Mouse (Mus musculus) small intestine, adult 2 months (tissue): Measurements from ENCODE around the gene Il18r1. TPM values are rescaled to one million over a fixed set of nuclear protein-coding genes. Genes with fewer than 3 reads are reported as not detected.

Source experiments
- H3K27ac ChIP-seq: fragments of 200-500 bp; 2 replicates; pipeline ENCODE4 v1.5.1; 2012; ENCODE audit warnings: low read depth, low read length, control low read depth, inconsistent platforms; ENCODE audit not compliant: insufficient read depth
- H3K27me3 ChIP-seq: fragments of 200-500 bp; 2 replicates; pipeline ENCODE4 v1.6.1; 2012; ENCODE audit warnings: mild to moderate bottlenecking, moderate library complexity, low read length, inconsistent platforms; ENCODE audit not compliant: control insufficient read depth, insufficient read depth
- H3K36me3 ChIP-seq: fragments of 200-500 bp; 2 replicates; pipeline ENCODE4 v1.6.1; 2012; ENCODE audit warnings: mild to moderate bottlenecking, low read length, control low read depth, inconsistent platforms; ENCODE audit not compliant: control insufficient read depth, insufficient read depth
- H3K4me1 ChIP-seq: fragments of 200-500 bp; 2 replicates; pipeline ENCODE4 v1.6.1; 2012; ENCODE audit warnings: low read length, inconsistent platforms, mixed read lengths; ENCODE audit not compliant: control insufficient read depth, insufficient read depth, insufficient read length
- H3K4me3 ChIP-seq: fragments of 200-500 bp; 2 replicates; pipeline ENCODE4 v1.5.1; 2012; ENCODE audit warnings: low read depth, mild to moderate bottlenecking, control low read depth, inconsistent platforms, low read length, moderate library complexity
- CTCF ChIP-seq: fragments of 200-500 bp; IDR thresholded peaks from 2 replicates; pipeline ENCODE4 v1.5.1; 2012; ENCODE audit warnings: low read depth, mild to moderate bottlenecking, control low read depth, inconsistent platforms, low read length, moderate library complexity, mixed read lengths; ENCODE audit not compliant: insufficient replicate concordance, insufficient read length; ENCODE audit errors: extremely low read depth
- POLR2A ChIP-seq: fragments of 200-500 bp; IDR thresholded peaks from 2 replicates; pipeline ENCODE4 v1.6.1; 2012; ENCODE audit warnings: low read depth, mild to moderate bottlenecking, control low read depth, inconsistent platforms, low read length, moderate library complexity
- WGBS: fragments of 180-500 bp; shearing (Covaris S2); methylation state at CpG from one replicate; pipeline ENCODE4 v1.1.7; 2018; 5-methylcytosine and 5-hydroxymethylcytosine counted together
- polyA plus RNA-seq: library from polyadenylated mRNA; depleted of rRNA; stranded (reverse); fragments of >200 nt; gene quantifications from 2 replicates; pipeline ENCODE4 v1.2.3, GENCODE M21; 2012

Il18r1 gene
- polyA plus RNA-seq, 1 experiment: 0.27 TPM

GRCm38 (mm10) chr1:40479505-40479923 is 14.2 kb downstream of the Il18r1 start:
- H3K4me3 ChIP-seq: no peak overlapping the region
- TF ChIP-seq POLR2A: no peak
- no peak for TF ChIP-seq CTCF
- 0 out of 2 replicates have a peak, but pooled peaks cover 2% of the 10 kb centered on the region for H3K4me1 ChIP-seq
- H3K27ac ChIP-seq: no peak overlapping the region
- H3K27me3 ChIP-seq: no peaks in the 10 kb centered on the region
- no peaks in the 10 kb centered on the region for H3K36me3 ChIP-seq
- WGBS: 64% methylated on average over 6 of the region's 6 CpGs

GRCm38 (mm10) chr1:40494594-40494993 is 29.2 kb downstream of the Il18r1 start:
- H3K27ac ChIP-seq: no peak overlapping the region
- no peaks in the 10 kb centered on the region for H3K4me1 ChIP-seq
- TF ChIP-seq CTCF: no peak
- H3K4me3 ChIP-seq: no peak overlapping the region
- no peaks in the 10 kb centered on the region for H3K27me3 ChIP-seq
- WGBS: 81% methylated on average over 4 of the region's 4 CpGs
- no peaks in the 10 kb centered on the region for H3K36me3 ChIP-seq

DNA sequence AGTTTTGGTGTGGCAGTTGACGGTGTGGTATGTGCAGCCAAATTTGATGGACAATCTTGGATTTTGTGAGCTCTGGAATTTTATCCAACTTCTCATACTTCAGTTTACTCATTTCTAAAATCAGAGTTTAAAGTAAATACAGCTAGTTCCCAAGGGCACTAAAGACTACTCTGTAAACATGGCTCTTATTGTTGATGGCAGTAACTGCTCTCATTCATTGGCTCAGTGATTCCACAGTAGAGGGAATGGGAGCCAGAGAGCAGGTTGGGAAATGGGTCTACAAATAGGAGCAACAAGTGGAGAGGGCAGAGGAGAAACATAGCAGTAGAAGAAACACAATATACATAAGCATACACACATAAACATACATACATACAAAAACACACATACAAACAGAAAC is 34.4 kb downstream of the Il18r1 start:
- Histone ChIP-seq H3K36me3 (no peaks in the 10 kb centered on the region), H3K27ac (no peak overlapping the region), H3K4me3 (no peak overlapping the region), H3K27me3 (no peaks in the 10 kb centered on the region), H3K4me1 (no peaks in the 10 kb centered on the region)
- TF ChIP-seq POLR2A (no peak), CTCF (no peak)
- WGBS: 67% methylated on average over 1 of the region's 1 CpGs

- Histone ChIP-seq H3K4me1 (no peaks in the 10 kb centered on the region), H3K27me3 (no peaks in the 10 kb centered on the region), H3K4me3 (no peak overlapping the region), H3K27ac (no peak overlapping the region), H3K36me3 (no peaks in the 10 kb centered on the region)
- no peak for TF ChIP-seq POLR2A
- no peak for TF ChIP-seq CTCF
- 67% methylated on average over 4 of the region's 4 CpGs for WGBS
Observed at GRCm38 (mm10) chr1:40501126-40501525, 35.8 kb downstream of the Il18r1 start.

- H3K4me3 ChIP-seq: no peak overlapping the region
- WGBS: 62% methylated on average over 11 of the region's 11 CpGs
Observed at GRCm38 (mm10) chr1:40501546-40502398, 36.4 kb downstream of the Il18r1 start.

GRCm38 (mm10) chr1:40504548-40504947 is 39.2 kb downstream of the Il18r1 start:
- Histone ChIP-seq H3K27me3 (no peaks in the 10 kb centered on the region), H3K36me3 (no peaks in the 10 kb centered on the region), H3K4me3 (no peak overlapping the region), H3K27ac (no peak overlapping the region), H3K4me1 (no peaks in the 10 kb centered on the region)
- TF ChIP-seq POLR2A (no peak), CTCF (no peak)
- 69% methylated on average over 5 of the region's 5 CpGs for WGBS

More at GRCm38 (mm10) chr1:40501546-40502398, 36.4 kb downstream of the Il18r1 start:
- H3K27me3 ChIP-seq: no peaks in the 10 kb centered on the region
- no peak overlapping the region for H3K27ac ChIP-seq
- H3K4me1 ChIP-seq: no peaks in the 10 kb centered on the region
- H3K36me3 ChIP-seq: no peaks in the 10 kb centered on the region
- TF ChIP-seq POLR2A (no peak), CTCF (no peak)

- Histone ChIP-seq H3K4me1 (no peaks in the 10 kb centered on the region), H3K27me3 (no peaks in the 10 kb centered on the region), H3K27ac (no peak within 1 kb of the TSS), H3K4me3 (no peak within 1 kb of the TSS), H3K36me3 (no peaks in the 10 kb centered on the region)
- 50% methylated on average over 9 of the region's 9 CpGs for WGBS
- TF ChIP-seq POLR2A (no peak), CTCF (no peak)
Observed at GRCm38 (mm10) chr1:40514851-40515585, 49.7 kb downstream of the Il18r1 start, which contains the start of gene Il18rap. Gene Il18rap, plus strand, starts transcription at chr1:40515362.

DNA sequence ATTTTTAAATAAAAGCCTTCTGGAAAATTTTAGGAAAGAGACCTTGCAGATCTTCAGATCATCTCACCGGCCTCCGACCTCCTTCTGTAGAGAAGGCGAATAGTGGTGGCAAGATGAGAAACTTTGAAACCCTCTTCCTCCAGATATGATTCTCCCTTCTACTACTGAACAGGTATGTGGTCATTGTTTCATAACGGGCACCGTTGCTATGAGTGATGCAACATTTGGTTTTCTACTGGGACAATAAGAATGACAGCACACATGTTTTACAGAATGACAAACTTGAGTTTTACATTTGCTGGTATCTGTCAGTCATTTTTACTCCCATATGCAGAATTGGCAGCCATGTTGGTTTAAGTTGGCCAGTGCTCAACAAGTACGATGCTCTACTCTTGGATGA is 51.0 kb downstream of the Il18r1 start:
- Histone ChIP-seq H3K4me1 (no peaks in the 10 kb centered on the region), H3K36me3 (no peaks in the 10 kb centered on the region), H3K27ac (no peak overlapping the region), H3K4me3 (no peak overlapping the region), H3K27me3 (no peaks in the 10 kb centered on the region)
- 88% methylated on average over 6 of the region's 6 CpGs for WGBS
- TF ChIP-seq POLR2A: no peak
- TF ChIP-seq CTCF: no peak
